Mouse (Mus musculus): Measurements from ENCODE around the gene Olfr1025-ps1.

- no peak for TF ChIP-seq POLR2A (IDR thresholded peaks at IDR 0.05; ENCODE audit: borderline replicate concordance, low read depth, low read length)
- TF ChIP-seq CTCF (IDR thresholded peaks at IDR 0.05; ENCODE audit: low read depth, low read length) = no peak
Measured at GRCm38 (mm10) chr2:85904952-85905351, 10.0 kb upstream of the Olfr1025-ps1 start, which contains the start of gene Olfr1024.
